Mouse (Mus musculus) lung, postnatal 4 days (tissue): ENCODE measurements around the gene Rnaseh2b.

Experiments used
- DNase-seq, 2 experiments: peaks; one replicate each; pipeline ENCODE4 v3.0.0; 2021

The Rnaseh2b gene

DNA sequence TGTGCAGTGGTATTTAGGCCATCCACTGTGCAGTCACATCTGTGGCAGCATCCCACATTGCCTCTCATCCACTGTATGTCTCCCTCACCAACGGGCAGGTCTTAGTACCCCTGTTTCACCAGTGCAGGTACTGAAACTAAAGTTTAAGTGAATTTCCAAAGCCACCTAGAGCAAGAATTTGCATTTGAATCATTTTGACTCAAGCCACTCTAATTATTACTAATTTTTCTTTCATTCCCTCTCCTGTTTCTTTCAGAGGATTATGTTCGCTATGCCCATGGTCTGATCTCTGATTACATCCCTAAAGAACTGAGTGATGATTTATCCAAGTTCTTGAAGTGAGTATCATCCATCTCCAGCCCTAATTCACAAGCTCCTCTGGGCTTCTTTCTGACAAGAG is 71.4 kb downstream of the Rnaseh2b start:
- no peak for DNase-seq

GRCm38 (mm10) chr14:62370819-62371218 is 78.4 kb downstream of the Rnaseh2b start:
- peak; percentile 30 to 59 for DNase-seq

DNA sequence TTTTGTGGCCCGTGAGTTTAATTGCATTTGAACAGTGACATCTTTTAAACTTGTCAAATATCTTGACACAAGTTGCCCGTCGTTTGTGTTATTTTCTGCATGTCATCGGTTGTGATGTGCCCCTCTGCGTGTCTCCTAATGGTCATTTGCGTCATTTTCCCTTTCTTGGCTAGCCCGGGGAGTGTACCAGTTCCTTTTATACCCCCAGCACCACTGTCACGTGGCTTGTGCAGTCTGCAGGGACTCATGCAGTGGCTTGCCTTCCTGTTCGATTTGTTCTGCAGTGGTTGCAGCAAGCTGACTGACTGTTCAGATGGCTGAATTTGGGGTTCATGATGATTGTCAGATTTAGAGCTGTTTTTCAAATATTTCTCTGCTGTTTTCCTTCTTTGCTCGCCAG is 81.6 kb downstream of the Rnaseh2b start:
- DNase-seq: no peak

DNA sequence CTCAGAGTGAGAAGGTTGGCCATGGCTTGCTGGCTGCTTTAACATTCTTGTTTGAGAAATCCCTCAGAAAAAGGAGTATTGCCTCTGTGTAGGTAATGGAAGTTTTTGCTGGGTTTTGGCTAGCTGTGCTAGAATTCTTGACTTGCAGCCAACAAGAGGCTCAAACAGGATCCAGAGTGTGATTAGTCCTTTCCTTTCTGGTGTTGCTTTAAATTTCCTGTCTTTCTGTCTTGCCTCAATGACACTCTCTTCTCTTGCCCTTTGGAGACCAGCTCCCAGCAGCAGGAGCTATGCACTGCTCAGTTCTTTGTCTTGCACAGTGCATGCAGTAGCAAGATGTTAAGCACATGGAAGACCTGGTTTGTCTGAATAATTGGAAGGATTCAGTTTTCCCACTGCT is 83.3 kb downstream of the Rnaseh2b start:
- DNase-seq: peak; percentile 19 to 27

DNA sequence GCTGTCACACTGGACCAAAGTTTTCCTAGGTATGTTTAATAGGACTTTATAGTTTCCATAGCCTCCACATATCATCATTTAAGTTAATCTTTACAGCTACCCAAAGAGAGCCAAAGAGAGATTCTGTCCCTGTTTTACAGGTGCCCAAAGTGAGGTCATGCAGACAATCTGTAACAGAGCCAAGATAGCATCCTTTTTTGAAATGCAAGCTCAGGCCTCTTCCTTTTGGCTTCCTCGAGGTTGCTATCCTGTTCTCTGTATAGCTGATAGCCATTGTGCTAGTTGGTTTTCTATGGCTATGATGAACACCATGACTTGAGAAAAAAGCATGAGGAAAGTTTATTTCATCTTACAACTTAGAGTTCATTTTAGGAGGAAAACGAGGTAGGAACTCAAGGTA is 83.7 kb downstream of the Rnaseh2b start:
- no peak for DNase-seq

DNA sequence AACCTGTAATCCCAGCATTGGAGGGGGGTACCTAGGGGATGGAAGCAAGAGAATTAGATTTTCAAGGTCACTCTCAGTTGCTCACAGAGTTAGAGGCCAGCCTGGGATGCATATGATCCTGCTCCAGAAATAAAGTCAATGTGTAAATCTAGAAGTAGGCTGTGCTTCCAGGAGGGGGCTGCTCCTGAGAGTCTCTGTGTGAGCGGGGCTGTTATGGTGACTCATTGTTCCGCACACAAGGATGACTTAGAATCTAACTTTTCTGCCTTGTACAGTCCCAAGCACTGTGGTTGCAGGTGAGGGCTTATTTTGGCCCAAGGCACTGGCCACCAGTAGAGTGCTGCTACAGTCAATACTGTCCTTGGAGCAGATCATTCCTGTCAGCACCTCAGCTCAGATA is 87.0 kb downstream of the Rnaseh2b start:
- DNase-seq: no peak

DNA sequence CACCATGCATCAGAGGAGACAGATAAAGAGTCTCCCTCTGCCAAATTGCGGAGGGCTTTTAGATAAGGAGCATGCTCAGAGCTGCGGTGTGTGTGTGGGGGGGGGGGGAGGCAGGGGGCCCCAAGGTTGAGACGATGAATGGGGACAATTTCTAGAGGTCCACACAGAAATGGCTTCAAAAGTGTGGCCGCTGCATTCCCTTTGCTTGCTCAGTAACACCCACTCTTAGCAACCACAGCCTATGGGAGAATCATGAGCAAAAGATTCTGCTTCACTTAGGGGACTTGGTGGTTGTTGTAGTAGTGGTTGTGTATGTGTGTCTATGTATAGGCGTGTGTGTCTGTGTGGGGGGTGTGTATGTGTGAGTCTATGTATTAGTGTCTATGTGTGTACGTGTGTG is 88.2 kb downstream of the Rnaseh2b start:
- no peak for DNase-seq

DNA sequence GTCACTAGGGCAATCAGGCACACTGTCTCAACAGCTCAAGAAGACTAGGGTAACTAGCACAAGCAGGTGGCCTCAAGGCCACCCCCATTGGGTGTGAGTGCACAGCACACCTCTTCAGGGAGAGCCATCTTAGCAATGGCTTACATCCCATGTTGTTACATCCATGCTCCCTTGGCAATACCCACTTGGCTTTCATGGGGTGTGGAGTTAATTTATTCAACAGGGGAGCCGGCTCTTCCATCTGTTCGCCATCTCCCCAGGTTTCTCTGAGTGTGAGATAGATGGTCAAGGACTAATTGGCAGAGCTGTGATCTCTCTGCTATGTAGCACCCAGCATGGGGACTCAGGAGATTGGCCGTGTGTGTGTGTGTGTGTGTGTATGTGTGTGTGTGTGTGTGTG is 90.7 kb downstream of the Rnaseh2b start:
- DNase-seq: no peak

DNA sequence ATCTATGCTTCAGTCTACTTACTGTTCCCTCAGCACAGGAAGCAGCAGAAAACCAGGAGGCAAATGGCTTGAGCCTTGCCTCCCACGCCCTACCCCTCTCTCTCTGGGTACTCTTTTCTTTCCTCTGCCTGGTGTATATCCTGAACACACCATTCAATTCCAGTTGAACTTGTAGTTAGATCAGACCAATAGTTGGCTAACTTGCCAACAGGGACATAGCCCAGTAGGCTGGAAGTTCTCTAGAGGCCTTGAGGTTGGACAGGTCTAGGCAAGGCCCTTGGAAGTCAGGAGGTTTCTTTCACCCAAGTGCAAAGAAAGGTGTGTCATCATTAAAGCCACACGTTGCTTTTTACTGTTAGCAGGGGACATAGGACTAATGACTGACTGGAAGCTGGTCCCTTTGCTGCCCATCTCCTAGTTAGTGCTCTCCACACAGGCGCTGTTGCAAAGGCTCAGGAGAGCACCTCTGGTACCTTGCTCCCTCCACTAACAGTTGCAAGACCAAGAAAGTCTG is 91.5 kb downstream of the Rnaseh2b start:
- DNase-seq: no peak

DNA sequence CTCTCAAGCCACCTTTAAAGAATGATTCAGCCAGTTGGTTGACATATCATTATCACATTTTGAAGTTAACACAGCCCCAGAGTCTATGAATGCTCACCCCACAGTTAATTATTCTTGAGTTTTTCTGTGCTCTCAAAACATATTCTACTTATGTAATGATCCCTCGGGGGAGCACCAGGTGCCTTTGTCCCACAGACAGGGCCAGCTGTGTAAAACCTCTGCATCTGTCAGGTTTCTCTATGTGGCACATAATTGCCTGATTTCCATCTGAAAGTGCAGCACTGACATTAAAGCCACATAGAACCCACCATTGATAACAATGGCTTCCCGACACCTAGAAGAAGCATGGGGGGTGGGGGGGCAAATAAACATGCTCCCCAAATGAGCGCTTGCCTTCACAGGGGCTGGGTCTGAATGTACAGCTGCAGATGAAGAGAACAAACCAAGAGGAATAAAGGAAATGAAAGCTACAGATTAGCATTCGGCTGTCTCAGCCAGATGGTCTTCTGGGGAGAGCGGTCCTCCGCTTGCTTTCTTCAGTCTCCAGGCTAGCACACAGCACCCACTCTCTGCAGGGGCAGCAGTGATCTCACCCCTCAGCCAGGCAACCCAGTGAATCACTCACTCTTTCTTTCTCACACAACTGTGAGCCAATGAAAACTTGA is 96.8 kb downstream of the Rnaseh2b start:
- DNase-seq: peak in 1 of 2 experiments; percentile 25

GRCm38 (mm10) chr14:62389729-62390536 is 97.5 kb downstream of the Rnaseh2b start:
- DNase-seq: no peak

GRCm38 (mm10) chr14:62392754-62393153 is 100.4 kb downstream of the Rnaseh2b start:
- peak in 1 of 2 experiments; percentile 54 for DNase-seq

GRCm38 (mm10) chr14:62395346-62395745 is 103.0 kb downstream of the Rnaseh2b start:
- no peak for DNase-seq

DNA sequence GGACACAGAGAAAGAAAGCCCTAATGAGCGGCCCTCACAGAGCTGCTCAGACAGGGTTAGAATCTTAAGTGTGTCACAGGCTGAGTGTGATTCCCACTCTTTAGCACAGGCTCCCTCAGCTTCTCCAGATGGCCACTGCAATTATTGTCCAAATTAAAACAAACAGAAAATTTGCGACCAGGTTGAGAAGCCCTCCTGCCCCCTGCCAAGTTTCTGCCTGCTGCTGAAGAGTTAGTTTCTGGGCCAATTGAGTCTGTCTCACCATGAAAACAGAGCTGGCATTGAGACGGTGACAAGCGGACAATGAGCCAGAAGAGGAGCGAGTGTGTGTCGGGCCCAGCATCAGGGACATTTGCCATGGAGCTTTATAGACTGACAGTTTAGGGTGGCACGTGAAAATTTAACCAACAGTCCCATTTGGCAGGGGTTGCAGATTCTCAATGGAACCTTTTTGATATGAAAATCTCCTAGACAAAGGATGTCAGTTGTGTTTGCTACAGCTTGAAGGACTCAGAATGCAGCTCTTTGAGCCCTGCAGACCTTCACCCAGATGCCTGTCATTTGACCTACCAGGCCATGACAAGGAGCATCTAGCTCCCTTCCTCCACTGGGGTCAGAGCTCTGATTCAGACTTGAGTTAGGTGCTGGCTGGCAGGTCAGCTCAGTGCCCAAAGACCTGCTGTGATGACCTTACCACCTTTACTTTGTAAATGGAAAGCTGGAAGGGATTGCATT is 123.8 kb downstream of the Rnaseh2b start:
- peak in 1 of 2 experiments; percentile 32 for DNase-seq

DNA sequence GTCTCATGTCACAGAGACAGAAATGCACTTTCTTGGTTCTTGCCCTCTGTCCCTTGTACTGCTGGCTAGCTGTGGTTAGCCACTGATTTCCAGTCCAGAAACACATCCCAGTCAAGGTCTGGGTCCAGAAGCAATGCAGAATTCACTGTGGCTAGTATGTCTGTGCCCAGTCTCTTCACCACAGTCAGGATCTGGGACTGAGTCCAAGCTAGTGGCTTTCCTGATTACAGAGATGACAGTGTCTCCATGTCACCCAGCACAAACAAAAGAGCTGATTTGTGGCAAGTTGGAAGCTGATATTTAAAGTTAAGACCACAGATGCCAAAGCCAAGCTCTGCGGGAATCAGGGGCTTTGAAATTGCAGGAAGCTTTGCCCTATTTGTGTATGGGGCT is 124.3 kb downstream of the Rnaseh2b start:
- peak; percentile 45 to 47 for DNase-seq

DNA sequence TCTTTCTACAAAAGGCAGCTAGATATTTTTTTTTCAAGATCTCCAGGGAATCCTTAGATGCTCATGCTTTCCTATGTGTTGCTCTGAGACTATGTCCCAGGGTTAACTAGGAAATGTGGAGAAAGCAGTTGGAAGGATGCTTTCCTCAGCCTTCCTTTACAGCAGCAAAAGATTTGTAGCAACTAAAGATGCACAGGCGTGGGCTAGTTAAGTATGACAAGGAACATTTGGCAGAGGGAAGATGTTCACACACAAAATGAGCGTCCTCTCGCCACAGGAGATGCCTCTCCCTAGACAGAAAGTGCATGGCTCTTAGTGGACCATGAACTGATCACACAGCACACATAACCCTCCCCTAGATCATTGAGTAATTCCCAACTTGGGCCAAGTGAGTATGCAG is 125.1 kb downstream of the Rnaseh2b start:
- no peak for DNase-seq

GRCm38 (mm10) chr14:62422265-62422664 is 129.9 kb downstream of the Rnaseh2b start:
- no peak for DNase-seq
